Mouse (Mus musculus) neural tube, embryonic 12.5 days (tissue): ENCODE data around the gene 2310061I04Rik. TPM values are rescaled to one million over a fixed set of nuclear protein-coding genes. Genes with fewer than 3 reads are reported as not detected.

Source experiments
- ATAC-seq: fragments of 200-750 bp; cut with Nextera tagmentation; 2 replicates; pipeline ENCODE4 v1.8.0; 2017; ENCODE audit warnings: low read depth, mild to moderate bottlenecking, moderate TSS enrichment, moderate library complexity; ENCODE audit not compliant: low FRiP score
- H3K27ac ChIP-seq: fragments of 300-500 bp; sonication (generic); 2 replicates; pipeline ENCODE4 v1.5.1; 2016
- H3K27me3 ChIP-seq: fragments of 300-500 bp; sonication (generic); replicated peaks from 2 replicates; pipeline ENCODE4 v1.6.1; 2016; ENCODE audit warnings: mild to moderate bottlenecking
- H3K36me3 ChIP-seq: fragments of 300-500 bp; sonication (generic); 2 replicates; pipeline ENCODE4 v1.6.1; 2016; ENCODE audit warnings: mild to moderate bottlenecking
- H3K4me1 ChIP-seq: fragments of 300-500 bp; sonication (generic); 2 replicates; pipeline ENCODE4 v1.6.1; 2016
- H3K4me2 ChIP-seq: fragments of 300-500 bp; sonication (generic); replicated peaks from 2 replicates; pipeline ENCODE4 v1.6.1; 2016; ENCODE audit warnings: mild to moderate bottlenecking
- H3K4me3 ChIP-seq: fragments of 300-500 bp; sonication (generic); 2 replicates; pipeline ENCODE4 v1.5.1; 2016
- H3K9ac ChIP-seq: fragments of 300-500 bp; sonication (generic); 2 replicates; pipeline ENCODE4 v1.6.1; 2016; ENCODE audit warnings: mild to moderate bottlenecking
- H3K9me3 ChIP-seq: fragments of 300-500 bp; sonication (generic); 2 replicates; pipeline ENCODE4 v1.6.1; 2016; ENCODE audit warnings: mild to moderate bottlenecking
- WGBS: fragments of 180-500 bp; shearing (Covaris S2); methylation state at CpG from one replicate; pipeline ENCODE4 v1.1.7; 2016; 5-methylcytosine and 5-hydroxymethylcytosine counted together
- polyA plus RNA-seq: library from polyadenylated mRNA; unstranded; fragments of >200 nt; fragmentation: Nextera tagmentation; extraction: Ambion mirVana; gene quantifications from 2 replicates; pipeline ENCODE4 v1.2.1, GENCODE M21; 2016

The 2310061I04Rik gene
- polyA plus RNA-seq, 1 experiment from 2014 or later, result 30.3 TPM

DNA sequence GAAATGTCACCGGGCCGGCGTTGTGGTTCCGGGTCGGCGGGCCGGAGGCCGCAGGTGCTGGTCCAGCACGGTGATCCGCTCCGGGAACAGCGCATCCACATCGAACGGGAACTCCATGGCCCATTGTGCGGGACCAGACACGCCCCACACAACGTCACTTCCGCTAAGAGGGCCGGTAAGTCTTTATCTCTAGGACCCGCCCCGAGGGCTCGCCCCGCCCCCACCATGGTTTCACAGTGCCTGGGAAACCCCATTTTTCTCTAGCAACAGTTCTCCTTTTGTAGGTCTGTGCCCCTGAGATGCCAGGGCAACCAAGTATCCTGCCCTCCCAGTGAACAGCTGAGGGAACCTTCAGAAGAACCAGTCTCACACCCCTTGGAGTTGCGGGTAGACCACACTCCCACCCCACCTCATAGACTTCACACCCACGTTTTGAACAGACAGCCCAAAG lies 12.7 kb upstream of the 2310061I04Rik start, which contains the start of gene Atat1:
Gene Atat1 (minus strand): TSS at position 157 of the 451 bp plus-strand sequence.
- Histone ChIP-seq H3K27ac (peak within 1 kb of the TSS; percentile 46), H3K9me3 (no peaks in the 10 kb centered on the region), H3K9ac (peak within 1 kb of the TSS; percentile 83), H3K4me1 (peaks cover 17% of the 10 kb centered on the region), H3K27me3 (no peaks in the 10 kb centered on the region), H3K4me3 (peak within 1 kb of the TSS; percentile 70), H3K4me2 (peak within 1 kb of the TSS; percentile 92), H3K36me3 (peaks cover 39% of the 10 kb centered on the region)
- ATAC-seq, result peak; percentile 96
- 4% methylated on average over 25 of the region's 25 CpGs for WGBS

DNA sequence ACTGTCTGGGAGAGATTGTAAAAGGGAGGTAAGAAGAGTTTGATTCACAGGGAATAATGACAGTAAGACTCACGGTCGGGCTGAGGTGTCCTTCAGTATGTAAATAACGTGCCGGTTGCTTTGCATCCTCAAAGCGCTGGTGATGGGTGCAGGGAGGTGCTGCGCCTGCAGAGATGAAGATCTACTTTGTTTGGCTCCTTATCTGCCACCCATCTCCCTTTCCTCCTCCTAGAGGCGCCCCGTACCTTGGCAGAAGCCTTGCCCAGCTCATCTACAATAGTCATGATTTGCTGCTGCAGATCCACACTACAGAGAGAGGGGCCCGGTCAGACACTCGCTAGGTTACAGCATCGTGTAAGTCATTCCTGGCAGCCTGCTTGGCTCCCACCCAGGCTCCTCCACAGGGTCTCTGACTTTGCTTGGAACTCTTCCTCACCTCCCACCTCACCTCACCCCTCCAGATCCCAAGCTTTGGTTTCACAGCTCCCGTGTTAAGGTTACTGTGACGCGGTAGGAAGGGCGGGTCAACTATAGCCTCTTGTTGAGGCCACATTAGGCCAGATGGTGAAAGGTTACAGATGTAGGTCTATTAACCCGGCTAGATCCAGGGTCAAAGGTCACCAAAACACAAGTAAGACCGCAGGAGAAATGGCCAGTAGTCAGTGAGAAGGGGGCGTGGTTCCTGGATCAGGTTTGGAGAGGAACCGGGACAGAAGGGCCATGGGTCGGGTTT lies 12.1 kb upstream of the 2310061I04Rik start:
- Histone ChIP-seq H3K27ac (peak overlapping the region; percentile 46), H3K9me3 (no peaks in the 10 kb centered on the region), H3K4me1 (peaks cover 17% of the 10 kb centered on the region), H3K9ac (peak overlapping the region; percentile 83), H3K4me2 (peak overlapping the region; percentile 92), H3K4me3 (peak overlapping the region; percentile 70), H3K36me3 (peaks cover 45% of the 10 kb centered on the region), H3K27me3 (no peaks in the 10 kb centered on the region)
- peak; percentile 63 for ATAC-seq
- WGBS, result 23% methylated on average over 20 of the region's 20 CpGs

DNA sequence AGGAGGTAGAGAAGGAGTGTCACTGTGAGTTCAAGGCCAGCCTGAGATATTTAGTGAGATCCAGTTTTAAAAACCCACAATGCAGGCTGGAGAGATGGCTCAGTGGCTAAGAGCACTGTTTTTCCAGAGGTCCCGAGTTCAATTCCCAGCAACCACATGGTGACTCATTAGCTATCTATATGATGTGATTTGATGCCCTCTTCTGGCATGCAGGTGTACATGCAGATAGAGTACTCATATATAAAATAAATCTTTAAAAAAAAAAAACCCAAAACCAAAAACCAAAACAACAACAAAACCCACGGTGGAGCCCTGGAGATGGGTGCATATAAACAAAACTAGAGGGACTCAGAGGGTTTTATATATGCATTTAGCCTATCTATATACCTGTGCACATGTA lies 10.4 kb upstream of the 2310061I04Rik start:
- H3K27me3 ChIP-seq, result no peaks in the 10 kb centered on the region
- H3K9ac ChIP-seq, result no peak overlapping the region
- 79% methylated on average over 2 of the region's 2 CpGs for WGBS
- no peaks in the 10 kb centered on the region for H3K9me3 ChIP-seq
- no peak overlapping the region for H3K27ac ChIP-seq
- H3K4me3 ChIP-seq, result no peak overlapping the region
- H3K36me3 ChIP-seq, result peaks cover 55% of the 10 kb centered on the region
- H3K4me2 ChIP-seq, result peak overlapping the region; percentile 92
- peaks cover 17% of the 10 kb centered on the region for H3K4me1 ChIP-seq
- ATAC-seq, result no peak

DNA sequence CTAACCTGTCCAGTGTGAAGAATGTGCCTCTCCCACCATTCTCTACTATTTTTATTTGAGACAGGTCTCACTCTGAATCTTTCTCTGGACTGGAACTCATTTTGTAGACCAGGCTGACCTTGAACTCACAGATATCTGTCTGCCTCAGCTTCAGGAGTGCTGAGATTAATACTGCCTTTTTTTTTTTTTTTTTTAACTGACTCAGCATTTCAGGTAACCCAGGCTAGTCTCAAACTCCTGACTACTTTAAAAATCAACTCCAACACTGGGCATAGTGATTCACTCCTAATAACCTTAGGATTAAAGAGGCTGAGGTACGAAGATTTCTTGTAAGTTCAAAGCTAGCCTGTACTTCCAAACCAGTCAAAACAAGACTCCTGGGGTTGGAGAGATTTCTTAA lies 8.4 kb upstream of the 2310061I04Rik start:
- no peak overlapping the region for H3K27ac ChIP-seq
- no peaks in the 10 kb centered on the region for H3K27me3 ChIP-seq
- ATAC-seq, result no peak
- peaks cover 17% of the 10 kb centered on the region for H3K4me1 ChIP-seq
- WGBS, result 95% methylated on average over 1 of the region's 1 CpGs
- no peak overlapping the region for H3K9ac ChIP-seq
- H3K4me2 ChIP-seq, result no peak overlapping the region
- H3K4me3 ChIP-seq, result no peak overlapping the region
- peaks cover 71% of the 10 kb centered on the region for H3K36me3 ChIP-seq
- no peaks in the 10 kb centered on the region for H3K9me3 ChIP-seq

DNA sequence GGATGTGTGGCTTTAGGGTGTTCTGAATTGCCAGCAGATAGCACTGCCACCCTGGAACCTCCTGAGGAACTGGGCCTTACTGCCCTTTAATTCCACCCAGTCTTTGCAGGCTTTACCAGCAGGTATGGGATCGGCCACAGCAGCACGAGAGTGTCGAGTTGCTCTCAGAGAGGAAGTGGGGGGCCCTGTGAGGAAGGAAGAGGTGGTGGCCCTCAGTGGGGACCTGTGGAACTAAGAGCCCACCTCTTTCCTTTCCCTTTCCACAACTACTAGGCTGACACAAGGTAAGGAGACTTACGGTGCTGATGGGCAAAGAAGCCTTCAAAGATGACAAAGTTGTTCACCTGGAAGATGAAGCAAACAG lies 6.7 kb upstream of the 2310061I04Rik start:
- H3K4me2 ChIP-seq, result no peak overlapping the region
- peaks cover 87% of the 10 kb centered on the region for H3K36me3 ChIP-seq
- H3K4me1 ChIP-seq, result peaks cover 12% of the 10 kb centered on the region
- 93% methylated on average over 4 of the region's 4 CpGs for WGBS
- H3K4me3 ChIP-seq, result no peak overlapping the region
- ATAC-seq, result no peak
- H3K9me3 ChIP-seq, result no peaks in the 10 kb centered on the region
- 0 out of 2 replicates have a peak overlapping the region, but pooled peaks have one; percentile 33 for H3K9ac ChIP-seq
- no peaks in the 10 kb centered on the region for H3K27me3 ChIP-seq
- H3K27ac ChIP-seq, result no peak overlapping the region

DNA sequence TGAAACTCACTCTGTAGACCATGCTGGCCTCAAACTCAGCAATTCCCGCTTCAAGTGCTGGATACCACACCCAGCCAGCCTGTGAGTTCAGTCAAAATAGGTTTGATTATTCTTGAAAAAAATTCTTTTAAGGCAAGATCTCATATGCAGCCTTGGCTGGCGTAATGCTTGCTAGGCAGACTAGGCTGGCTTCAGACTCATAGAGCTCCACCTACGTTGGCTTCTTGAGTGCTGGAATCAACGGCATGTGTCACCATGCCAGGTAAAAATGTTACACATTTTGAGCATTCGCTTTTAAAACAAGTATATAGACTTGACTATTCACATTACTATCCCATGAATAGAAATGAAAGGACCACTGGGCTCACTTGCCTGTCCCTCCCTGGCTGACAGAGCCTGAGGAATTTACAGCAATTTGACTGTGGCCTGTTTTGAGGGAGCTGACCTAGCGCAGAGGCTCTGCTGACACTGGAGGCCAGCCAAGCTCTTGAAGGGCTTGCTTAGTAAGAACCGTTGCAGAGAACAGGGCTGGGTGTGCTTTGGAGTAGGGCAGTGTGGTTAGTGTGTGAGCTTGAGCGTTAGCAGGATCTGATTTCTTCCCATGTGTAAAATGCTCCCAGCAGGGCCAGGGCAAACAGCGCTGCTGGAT lies 6.2 kb upstream of the 2310061I04Rik start:
- Histone ChIP-seq H3K27me3 (no peaks in the 10 kb centered on the region), H3K9ac (no peak overlapping the region), H3K36me3 (peaks cover 88% of the 10 kb centered on the region), H3K4me2 (no peak overlapping the region), H3K4me3 (no peak overlapping the region), H3K27ac (no peak overlapping the region), H3K9me3 (no peaks in the 10 kb centered on the region), H3K4me1 (peaks cover 7% of the 10 kb centered on the region)
- no peak for ATAC-seq
- WGBS, result 92% methylated on average over 9 of the region's 9 CpGs

DNA sequence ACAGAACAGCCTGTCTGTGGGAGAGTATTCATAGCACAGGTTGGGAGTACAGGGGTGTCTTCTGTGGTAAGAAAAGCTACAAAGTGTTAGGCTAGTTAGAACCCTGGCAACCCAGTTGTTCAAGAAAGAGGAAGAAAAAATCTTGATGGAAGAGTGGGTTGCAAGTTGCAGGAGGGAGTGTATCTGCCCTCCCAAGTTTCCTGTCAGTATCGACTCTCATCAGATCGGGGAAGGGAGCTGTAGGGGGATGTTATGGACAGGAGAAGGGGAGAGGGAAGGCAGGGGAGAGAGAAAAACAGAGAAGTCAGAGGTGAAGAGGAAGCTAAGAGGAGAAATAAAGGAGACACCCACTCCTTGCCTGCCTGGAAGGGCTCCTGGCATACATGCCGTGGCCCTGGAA lies 3.4 kb upstream of the 2310061I04Rik start:
- H3K36me3 ChIP-seq, result peaks cover 76% of the 10 kb centered on the region
- H3K4me2 ChIP-seq, result no peak overlapping the region
- WGBS, result 93% methylated on average over 3 of the region's 3 CpGs
- H3K9ac ChIP-seq, result no peak overlapping the region
- ATAC-seq, result no peak
- H3K27me3 ChIP-seq, result no peaks in the 10 kb centered on the region
- no peak overlapping the region for H3K27ac ChIP-seq
- no peak overlapping the region for H3K4me3 ChIP-seq
- no peaks in the 10 kb centered on the region for H3K9me3 ChIP-seq
- H3K4me1 ChIP-seq, result peaks cover 17% of the 10 kb centered on the region

DNA sequence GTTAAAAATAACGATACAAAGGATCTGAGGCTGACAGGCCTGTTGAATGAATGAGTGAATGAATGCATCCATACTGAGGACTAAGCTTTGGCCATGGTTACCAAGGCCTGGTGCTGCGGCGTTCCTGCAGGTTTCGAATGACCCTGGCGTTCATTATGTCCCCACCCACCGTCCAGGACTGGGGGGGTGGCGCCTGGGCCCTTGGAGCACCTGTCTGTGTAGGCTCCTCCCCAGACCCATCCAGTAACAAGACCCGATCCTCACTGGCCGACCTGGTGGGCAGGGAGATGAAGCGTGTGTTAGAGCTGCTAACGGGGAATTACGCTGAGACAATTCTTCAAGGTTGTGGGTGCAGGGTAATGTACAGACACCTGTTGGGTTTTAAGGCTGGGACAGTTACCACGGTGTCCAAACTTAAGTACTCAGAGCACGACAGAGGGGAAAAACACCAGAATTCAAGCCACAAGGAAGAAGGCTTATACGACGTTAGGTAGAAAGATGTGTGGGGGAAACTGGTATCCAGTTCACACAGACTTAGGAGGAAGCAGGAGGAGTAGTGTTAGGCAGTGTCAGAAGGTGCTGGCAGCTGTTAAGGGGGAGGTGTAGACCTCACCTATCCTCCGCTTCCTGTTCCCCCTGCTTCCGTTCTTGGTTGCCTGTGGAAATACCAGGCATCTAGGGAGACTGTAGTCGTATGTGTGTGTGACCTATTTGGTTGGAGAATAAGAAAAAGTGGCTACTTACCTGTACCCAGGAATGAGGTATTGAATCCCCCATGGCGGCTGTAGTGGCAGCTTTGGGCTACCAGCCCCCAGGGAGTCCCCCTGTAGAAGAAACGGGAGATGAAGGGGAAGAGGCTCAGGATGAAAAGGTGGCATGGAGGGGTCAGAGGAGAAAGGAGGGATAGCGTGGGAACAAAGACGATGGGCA lies 678 bp upstream of the 2310061I04Rik start:
- H3K27ac ChIP-seq, result peak overlapping the region; percentile 92; the same call in 1 of the 2 replicates
- peaks cover 70% of the 10 kb centered on the region for H3K36me3 ChIP-seq
- H3K4me3 ChIP-seq, result peak overlapping the region; percentile 83; the same call in 1 of the 2 replicates

DNA sequence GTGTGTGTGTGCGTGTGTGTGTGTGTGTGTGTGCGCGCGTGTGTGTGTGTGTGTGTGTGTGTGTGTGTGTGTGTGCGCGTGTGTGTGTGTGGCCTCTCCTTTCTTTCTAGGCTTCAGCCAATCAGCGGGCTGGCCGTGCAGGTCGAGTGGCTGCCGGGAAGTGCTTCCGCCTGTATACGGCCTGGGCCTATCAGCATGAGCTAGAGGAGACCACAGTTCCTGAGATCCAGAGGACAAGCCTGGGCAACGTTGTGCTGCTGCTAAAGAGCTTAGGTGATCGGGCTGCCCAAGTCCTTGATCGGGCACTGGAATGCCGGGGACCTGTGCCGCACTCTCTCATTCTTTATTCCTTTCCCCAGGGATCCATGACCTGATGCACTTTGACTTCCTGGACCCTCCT lies 9.5 kb downstream of the 2310061I04Rik start:
- H3K4me1 ChIP-seq, result no peaks in the 10 kb centered on the region
- H3K36me3 ChIP-seq, result peaks cover 92% of the 10 kb centered on the region
- no peak overlapping the region for H3K27ac ChIP-seq
- no peak overlapping the region for H3K9ac ChIP-seq
- no peaks in the 10 kb centered on the region for H3K27me3 ChIP-seq
- no peaks in the 10 kb centered on the region for H3K9me3 ChIP-seq
- ATAC-seq, result no peak
- WGBS, result 74% methylated on average over 17 of the region's 17 CpGs
- no peak overlapping the region for H3K4me3 ChIP-seq
- no peak overlapping the region for H3K4me2 ChIP-seq

More for the DNA sequence above, 678 bp upstream of the 2310061I04Rik start:
- H3K9ac ChIP-seq, result peak overlapping the region; percentile 88
- ATAC-seq, result peak; percentile 56
- 44% methylated on average over 23 of the region's 23 CpGs for WGBS
- peaks cover 17% of the 10 kb centered on the region for H3K4me1 ChIP-seq
- peak overlapping the region; percentile 100 for H3K4me2 ChIP-seq
- no peaks in the 10 kb centered on the region for H3K9me3 ChIP-seq
- H3K27me3 ChIP-seq, result no peaks in the 10 kb centered on the region

DNA sequence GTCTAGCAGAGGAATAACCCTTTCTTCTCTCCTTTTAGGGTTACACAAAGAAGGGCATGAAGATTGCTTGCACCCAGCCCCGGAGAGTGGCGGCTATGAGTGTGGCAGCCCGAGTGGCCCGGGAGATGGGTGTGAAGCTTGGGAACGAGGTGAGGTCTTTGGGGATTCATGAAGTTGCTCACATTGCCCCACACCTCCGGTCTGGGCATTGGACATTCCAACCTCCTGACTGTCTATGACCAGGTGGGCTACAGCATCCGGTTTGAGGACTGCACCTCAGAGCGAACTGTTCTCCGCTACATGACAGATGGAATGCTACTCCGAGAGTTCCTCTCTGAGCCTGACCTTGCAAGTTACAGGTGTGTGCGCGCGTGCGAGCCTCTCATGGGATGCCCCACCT lies 13.5 kb downstream of the 2310061I04Rik start:
- ATAC-seq, result no peak
- no peak overlapping the region for H3K27ac ChIP-seq
- H3K9ac ChIP-seq, result no peak overlapping the region
- H3K4me1 ChIP-seq, result peaks cover 7% of the 10 kb centered on the region
- 95% methylated on average over 14 of the region's 14 CpGs for WGBS
- no peaks in the 10 kb centered on the region for H3K27me3 ChIP-seq
- H3K36me3 ChIP-seq, result peaks cover 75% of the 10 kb centered on the region
- no peak overlapping the region for H3K4me3 ChIP-seq
- H3K9me3 ChIP-seq, result no peaks in the 10 kb centered on the region
- H3K4me2 ChIP-seq, result no peak overlapping the region

DNA sequence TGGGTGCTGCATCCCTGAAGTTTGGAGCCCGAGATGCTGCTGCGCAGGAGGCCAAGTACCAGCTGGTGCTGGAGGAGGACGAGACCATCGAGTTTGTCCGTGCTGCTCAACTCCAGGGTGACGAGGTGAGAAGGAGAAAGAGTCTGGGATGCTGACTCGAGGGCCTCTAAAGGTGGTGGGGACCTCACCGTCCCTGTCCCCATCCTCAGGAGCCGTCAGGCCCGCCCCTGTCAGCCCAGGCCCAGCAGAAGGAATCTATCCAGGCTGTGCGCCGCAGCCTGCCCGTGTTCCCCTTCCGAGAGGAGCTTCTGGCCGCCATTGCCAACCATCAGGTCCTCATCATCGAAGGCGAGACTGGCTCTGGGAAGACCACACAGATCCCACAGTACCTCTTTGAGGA lies 14.3 kb downstream of the 2310061I04Rik start:
- ATAC-seq, result no peak
- H3K9ac ChIP-seq, result no peak overlapping the region
- no peak overlapping the region; the same call in 1 of the 2 replicates for H3K4me3 ChIP-seq
- no peak overlapping the region for H3K4me2 ChIP-seq
- peaks cover 7% of the 10 kb centered on the region for H3K4me1 ChIP-seq
- WGBS, result 95% methylated on average over 17 of the region's 17 CpGs
- H3K27ac ChIP-seq, result no peak overlapping the region
- no peaks in the 10 kb centered on the region for H3K27me3 ChIP-seq
- H3K9me3 ChIP-seq, result no peaks in the 10 kb centered on the region
- peaks cover 66% of the 10 kb centered on the region for H3K36me3 ChIP-seq
